Mouse (Mus musculus) megakaryocyte-erythroid progenitor cell, adult 5-6 weeks (primary cell): ENCODE data around the gene Trem2. TPM values are rescaled to one million over a fixed set of nuclear protein-coding genes. Genes with fewer than 3 reads are reported as not detected.
"Not testable (repeated sequence)": the region's sequence is repeated elsewhere in the genome, so short reads cannot be mapped to it uniquely, and the experiment has no call there.

Experiments used
- ATAC-seq: replicated peaks from 2 replicates; pipeline ENCODE4 v1.8.0; 2016; ENCODE audit warnings: mild to moderate bottlenecking, inconsistent platforms; ENCODE audit not compliant: severe bottlenecking, poor library complexity, low FRiP score, low TSS enrichment
- total RNA-seq, 2 experiments: library from RNA; stranded (forward) in 1 of 2; stranded (reverse) in 1 of 2; fragments of 200-1000, 215-1000 nt in 1 of 2; fragments of >200 nt in 1 of 2; fragmentation: Nextera tagmentation in 1 of 2; gene quantifications; 2 replicates each; pipeline ENCODE4 v1.2.3; 2014 to 2017

Trem2 gene
- total RNA-seq, 2 experiments from 2014 or later, result not detected

DNA sequence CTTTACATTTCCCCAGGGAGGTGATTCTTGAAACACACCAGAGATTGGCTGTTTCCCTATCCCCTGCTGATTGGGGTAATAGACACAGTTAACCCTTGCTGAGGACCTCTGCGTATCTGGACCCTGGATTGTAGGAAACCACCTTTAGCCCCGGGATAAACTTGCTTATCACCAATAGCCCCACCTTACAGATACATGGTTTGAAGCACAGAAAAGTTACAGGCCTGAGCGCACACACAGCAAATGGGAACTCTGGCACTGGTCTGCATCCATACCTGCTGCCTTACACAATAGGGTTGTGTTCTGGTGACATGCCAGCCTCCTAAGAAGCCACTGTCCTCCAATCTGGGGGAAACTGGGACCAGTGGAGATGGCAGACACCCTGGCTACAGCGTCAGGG, 377 bp upstream of the Trem2 start:
- ATAC-seq, result no peak

GRCm38 (mm10) chr17:48346834-48347233, 633 bp downstream of the Trem2 start:
- no peak for ATAC-seq

DNA sequence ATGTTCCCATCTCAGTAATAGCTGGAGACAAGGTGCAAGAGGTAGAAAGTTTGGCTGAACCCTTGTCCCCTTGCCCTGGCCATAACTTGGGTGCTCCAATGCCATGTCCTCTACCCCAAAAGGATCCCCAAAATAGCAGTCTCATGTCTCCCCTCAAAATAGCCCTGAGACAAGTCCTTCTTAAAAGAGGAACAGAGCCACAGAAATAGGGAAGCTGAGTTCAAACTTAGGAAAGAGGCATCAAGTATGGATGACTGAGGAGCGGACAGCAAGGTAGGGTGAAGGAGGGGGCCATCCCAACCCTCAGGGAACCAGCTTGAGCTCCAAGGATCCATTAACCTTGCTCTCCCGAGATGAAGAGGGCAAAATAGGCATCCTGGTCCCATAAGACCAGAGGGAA, 1.1 kb downstream of the Trem2 start:
- no peak for ATAC-seq

GRCm38 (mm10) chr17:48350681-48351193, 4.5 kb downstream of the Trem2 start:
- ATAC-seq, result no peak

- ATAC-seq, result not testable (repeated sequence)
Observed at GRCm38 (mm10) chr17:48352976-48353375, 6.8 kb downstream of the Trem2 start.

GRCm38 (mm10) chr17:48355822-48356221, 9.6 kb downstream of the Trem2 start:
- ATAC-seq, result no peak

- no peak for ATAC-seq
Observed at GRCm38 (mm10) chr17:48357892-48358291, 11.7 kb downstream of the Trem2 start.

DNA sequence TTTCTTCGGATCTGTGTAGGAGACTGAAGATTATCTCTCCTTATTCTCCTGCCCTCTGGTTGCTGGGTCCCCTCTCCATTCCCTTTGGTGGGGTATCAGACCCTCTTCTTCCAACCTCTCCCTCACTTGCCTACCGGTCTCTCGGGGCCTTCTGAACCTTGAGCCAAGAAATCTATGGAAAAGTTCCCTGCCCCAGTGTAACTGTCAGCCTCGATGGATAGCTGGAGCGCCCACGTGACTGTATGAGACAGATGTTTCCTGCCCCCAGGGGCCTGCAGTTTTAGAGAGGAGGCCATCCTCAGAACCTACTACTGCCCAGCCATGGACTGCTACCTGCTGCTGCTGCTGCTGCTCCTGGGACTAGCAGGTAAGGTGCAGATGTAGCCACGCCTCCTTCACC, 13.4 kb downstream of the Trem2 start, which contains the start of gene Treml1:
Gene Treml1, plus strand, starts transcription at position 301 of the 400 bp plus-strand sequence.
- ATAC-seq, result no peak

- peak; percentile 31 for ATAC-seq
Observed at GRCm38 (mm10) chr17:48360462-48360861, 14.3 kb downstream of the Trem2 start.

DNA sequence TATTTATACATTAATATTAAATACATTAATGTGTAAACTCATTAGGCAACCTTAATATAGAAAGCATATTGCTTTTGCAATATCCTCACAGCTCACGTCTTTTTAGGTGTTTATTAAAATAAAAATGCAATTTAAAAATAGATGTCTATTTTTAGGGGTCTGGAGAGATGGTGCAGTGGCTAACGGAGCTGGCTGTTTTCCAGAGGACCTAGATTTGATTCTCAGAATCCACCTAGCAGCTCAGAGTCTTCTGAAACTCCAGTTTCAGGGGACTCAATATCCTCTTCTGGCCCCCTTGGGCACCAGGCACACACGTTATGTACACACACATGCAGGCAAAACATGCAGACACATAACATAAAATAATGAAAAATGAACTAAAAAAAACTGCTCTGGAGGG, 16.1 kb downstream of the Trem2 start:
- ATAC-seq, result no peak

GRCm38 (mm10) chr17:48362966-48363365, 16.8 kb downstream of the Trem2 start:
- ATAC-seq, result no peak

DNA sequence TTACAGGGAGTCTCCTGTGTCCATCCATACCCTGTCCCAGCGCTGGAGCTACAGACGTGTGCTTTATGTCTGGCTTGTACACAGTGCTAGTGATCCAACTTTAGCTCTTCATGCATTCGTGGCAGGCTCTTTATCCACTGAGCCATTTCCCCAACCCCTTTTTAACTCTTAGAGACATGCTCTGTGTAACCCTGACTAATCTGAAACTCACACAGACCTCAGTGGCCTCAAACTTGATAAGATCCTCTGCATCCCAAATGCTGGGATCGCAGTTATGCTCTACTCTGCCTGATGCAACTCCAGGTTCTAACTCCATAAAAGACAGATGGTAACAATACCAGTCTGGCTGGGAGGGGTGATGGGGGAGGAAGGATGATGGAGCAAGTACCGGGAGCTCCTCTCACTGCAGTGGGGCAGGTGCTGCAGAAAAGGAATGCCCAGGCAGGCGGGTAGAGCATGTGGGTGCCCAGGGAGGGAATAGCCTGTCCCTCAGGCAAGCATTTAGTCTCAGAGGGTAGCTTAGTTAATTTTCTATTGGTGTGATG, 17.3 kb downstream of the Trem2 start:
- ATAC-seq, result peak; percentile 26; the same call in 1 of the 2 replicates

DNA sequence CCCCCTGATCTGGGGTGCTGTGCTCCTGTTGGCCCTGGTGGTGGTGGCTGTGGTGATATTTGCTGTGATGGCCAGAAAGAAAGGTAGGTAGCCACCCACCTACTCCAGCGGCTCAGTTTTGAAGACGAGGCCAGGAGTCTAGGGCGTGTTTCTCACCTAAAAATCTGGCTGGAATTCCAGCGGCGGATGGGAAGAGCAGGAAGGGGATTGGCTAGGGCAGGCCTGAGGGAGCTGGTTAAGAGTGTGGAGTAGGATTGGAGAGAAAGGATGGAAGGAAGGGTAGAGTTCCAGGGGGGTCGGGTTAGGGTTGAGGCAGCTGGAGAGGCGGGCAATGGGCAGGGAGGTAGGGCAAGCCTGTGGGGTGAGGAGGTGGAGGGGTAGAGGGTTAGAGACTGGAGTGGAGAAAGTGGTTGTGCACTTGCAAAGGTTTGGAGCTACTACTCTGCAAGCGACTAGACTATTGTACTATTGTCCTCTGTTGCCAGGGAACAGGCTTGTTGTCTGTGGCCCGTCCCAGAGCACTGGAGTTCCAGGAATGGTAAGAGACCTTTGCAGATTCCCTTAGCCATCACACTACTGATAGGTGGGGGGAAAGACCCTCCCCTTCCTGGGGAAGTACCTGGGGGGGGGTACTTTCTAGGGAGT, 19.4 kb downstream of the Trem2 start:
- ATAC-seq, result no peak

DNA sequence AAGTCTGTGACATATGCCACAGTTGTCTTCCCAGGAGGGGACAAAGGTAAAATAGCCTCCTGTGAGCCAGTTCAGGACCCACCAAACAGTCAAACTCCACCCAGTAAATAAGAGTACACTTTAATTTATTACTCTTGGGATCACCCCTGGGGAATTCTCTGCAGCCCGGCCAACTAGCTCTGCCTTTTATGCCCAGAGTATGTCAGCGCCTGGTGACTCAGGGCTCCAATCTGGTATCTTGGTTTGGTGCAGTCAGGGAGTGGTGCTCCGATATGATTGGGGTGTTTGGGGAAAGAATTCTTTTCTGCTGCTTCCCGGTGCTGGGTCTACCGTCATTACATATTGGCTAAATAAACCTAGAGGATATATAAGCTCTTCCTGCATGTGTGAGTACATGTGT, 20.6 kb downstream of the Trem2 start:
- no peak for ATAC-seq

- no peak for ATAC-seq
Observed at GRCm38 (mm10) chr17:48371621-48372020, 25.4 kb downstream of the Trem2 start.

- ATAC-seq, result no peak
Observed at GRCm38 (mm10) chr17:48372987-48373386, 26.8 kb downstream of the Trem2 start.

DNA sequence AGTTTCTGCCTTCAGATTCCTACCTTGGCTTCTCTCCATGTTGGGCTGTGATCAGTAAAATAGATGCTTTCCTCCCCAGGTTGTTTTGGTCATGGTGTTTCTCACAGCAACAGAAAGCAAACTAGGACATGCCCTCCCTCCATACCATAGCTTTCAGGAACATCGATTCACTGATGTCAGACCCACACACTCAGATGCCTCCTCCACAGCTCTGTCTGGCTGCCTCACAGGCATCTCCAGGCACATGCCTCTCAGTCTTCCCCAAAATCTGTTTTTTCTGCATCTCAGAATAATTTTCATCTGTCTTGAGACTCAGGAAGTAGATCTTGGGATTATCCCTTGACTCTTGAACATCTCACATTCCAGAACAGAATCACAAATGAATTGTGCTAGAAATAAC, 29.9 kb downstream of the Trem2 start:
- no peak for ATAC-seq

DNA sequence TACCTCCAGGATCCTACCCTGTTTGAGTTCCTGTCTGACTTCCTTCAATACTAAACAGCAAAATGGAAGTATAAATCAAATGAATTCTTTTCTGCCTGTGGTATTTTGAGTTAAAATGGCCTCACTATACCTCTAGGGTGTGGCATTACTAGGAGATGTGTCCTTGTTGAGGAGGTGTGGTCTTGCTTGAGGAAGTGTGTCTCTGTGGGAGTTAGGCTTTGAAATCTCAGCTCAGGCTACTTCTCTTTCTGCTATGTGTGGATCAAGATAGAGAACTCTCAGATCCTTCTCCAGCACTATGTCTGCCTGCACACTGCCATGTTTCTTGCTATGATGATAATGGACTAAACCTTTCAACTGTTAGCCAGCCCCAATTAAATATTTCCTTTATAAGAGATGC, 32.8 kb downstream of the Trem2 start:
- no peak for ATAC-seq

DNA sequence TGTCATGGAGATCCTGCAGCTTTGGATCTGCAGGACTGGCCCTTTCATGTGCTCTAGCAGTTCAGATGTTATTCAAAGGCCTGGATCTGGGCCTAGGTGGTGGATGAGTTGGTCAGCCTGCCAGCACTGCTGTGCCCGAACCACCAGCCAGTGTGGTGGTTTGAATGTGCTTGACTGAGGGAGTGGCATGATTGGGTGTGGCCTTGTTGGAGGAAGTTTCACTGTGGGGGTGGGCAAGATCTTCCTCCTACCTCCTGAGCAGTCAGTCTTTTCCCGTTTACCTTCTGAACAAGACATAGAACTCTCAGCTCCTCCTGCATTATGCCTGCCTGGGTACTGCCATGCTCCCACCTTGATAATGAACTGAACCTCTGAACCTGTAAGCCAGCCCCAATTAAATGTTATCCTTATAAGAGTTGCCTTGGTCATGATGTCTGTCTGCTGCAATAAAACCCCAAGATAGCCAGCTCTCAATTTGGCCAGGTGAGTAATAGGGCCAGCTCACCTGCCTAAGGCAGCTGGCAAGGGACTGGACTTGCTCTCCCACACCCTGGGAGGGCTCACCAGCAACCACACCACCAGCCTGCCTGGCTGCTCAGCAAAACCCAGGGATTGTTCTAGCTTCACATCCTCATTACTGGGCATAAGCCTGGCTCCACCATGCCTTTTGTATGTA, 39.7 kb downstream of the Trem2 start:
- peak; percentile 56 for ATAC-seq

GRCm38 (mm10) chr17:48388666-48389065, 42.5 kb downstream of the Trem2 start:
- ATAC-seq, result no peak

DNA sequence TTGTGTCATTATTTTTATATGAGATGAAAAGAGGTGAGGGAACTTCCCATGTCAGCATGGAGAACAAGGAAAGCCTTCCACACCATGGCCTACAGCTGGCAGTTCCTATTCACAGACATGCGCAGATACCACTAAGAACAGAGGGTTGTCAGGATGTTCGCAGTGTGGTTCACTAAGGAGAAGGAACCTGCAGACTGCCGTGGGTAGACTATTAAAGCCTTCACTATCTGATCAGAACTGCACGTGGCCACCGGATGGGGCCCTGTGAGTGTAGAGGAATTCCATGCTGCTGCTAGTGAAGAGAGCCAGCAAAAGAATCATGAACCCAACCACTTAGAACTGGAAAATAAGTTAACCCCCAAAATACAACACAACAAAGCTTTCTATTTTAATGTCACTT, 43.2 kb downstream of the Trem2 start:
- no peak for ATAC-seq
